Mouse (Mus musculus) kidney, adult 2 months (tissue): ENCODE results near the gene BC016579.

Source experiments
- CTCF ChIP-seq: fragments of 200-500 bp; conservative IDR thresholded peaks from 2 replicates; pipeline ENCODE4 v1.5.1; 2011; ENCODE audit warnings: low read depth, mild to moderate bottlenecking, control low read depth, low read length, moderate library complexity, mixed read lengths; ENCODE audit not compliant: insufficient read depth, insufficient read length
- POLR2A ChIP-seq: fragments of 200-500 bp; IDR thresholded peaks from one replicate; pipeline ENCODE4 v1.6.1; 2011; ENCODE audit warnings: low read depth, low read length, control low read depth

GRCm38 (mm10) chr16:45692851-45693250 lies 39.0 kb upstream of the BC016579 start:
- TF ChIP-seq CTCF (no peak), POLR2A (no peak)
